Mouse (Mus musculus): ENCODE data around the gene Slc18a3. TPM values are rescaled to one million over a fixed set of nuclear protein-coding genes. Genes with fewer than 3 reads are reported as not detected.

The Slc18a3 gene
- not detected for total RNA-seq (2021)

DNA sequence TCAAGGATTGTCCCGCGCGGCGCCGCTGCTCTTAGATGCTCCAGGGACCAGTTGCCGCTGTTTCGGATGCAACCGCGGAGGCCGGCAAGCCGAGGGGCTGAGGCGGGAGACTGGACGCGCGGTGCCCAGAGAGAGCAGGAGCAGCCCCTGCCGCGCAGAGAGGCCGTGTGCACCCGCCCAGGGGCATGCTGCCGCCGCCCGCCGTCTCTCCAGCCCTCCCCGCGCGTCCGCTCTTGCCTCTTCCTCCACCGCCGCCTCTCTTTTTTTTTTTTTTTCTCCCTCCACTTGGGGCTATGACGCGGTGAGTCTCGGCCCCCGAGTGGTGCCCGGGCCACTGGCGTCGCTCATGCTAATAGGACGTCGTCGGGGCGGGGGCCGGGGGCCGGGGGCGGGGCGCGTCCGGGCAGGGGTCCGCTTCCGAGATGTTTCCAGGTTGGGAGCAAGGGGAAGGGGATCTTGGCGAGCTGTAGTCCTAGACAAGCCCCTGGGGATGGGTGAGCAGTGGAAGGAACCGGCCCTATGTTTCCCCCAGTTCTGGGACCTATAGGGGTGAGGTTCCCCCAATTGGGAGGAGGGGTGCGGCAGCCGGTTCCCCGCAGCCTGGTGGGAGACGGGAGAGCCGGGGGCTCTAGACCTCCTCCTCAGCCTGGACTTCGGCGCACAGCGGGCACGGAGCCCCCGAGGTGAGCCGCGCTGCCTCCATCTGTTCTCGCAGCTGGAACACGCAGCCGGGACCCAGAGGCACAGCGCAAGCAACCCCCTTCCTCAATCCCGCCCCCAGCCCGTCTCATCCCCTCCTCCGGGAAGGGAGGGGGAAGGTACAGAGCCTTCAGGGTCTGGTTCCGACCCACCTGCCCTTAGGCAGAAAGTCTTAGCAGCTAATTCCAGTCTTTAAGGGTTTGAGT lies at the start of gene Slc18a3:
Gene Slc18a3 (minus strand): TSS at position 250 of the 905 bp plus-strand sequence.
- intact Hi-C loops (cut with DNase I), result no loop called here
- DNase-seq, result no peak

DNA sequence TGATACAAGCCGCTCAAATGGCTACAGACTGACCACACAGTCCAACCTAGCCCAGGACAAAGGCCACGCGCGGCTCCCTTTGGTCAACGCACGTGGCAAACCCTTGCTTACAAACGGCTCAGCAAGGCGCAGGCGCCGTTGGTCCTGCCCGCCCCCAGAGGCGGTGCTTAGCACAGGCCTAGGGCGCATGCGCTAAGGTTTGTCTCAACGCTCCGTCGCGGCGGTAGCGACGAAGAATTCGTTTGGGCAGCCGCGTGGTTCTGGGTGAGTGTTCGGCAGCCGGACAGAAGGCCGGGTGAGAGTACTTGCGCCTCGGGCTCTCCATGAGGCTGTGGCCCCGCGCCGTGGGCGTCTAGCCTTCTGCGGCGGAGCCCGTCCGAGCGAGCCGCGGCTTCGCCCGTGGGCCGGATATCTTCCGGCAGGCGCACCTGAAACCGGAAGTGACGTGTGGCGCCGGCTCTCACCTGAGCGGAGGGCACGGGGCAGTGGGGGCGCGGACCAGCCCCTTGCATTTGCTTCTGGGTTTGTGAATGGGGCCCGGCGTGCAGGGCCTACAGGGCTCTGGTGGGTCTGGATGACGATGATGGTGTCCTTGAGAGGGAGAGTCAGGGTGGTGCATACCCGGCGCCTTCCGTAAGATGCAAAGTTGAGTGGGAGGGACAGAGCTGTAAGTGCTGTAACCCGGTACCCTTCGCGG lies 48.8 kb upstream of the Slc18a3 start, which contains the start of gene Ercc6:
Gene Ercc6 (plus strand): TSS at position 186 of the 697 bp plus-strand sequence.
- intact Hi-C loops (cut with DNase I), result no loop called here
- DNase-seq, result peak; percentile 95 to 96

DNA sequence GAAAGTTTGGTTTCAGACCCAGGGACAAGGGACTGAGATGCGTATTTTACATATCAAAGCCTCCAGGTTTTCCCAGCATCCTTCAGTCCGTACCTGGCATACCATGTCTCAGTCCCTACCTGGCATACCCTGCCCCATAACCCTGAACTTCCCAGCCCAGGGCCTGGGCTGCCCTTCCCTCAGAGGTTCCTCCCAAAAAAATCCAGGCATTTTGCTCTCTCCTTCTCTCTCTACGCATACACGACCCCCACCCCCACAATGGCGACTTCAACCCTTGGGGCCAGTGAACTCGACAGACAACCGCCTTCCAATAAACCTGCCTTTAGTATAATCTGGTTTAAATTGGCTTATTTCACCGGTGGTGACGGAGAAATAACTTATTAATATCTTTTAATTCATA lies 48.3 kb upstream of the Slc18a3 start:
- no peak for DNase-seq
- intact Hi-C loops (cut with DNase I), result no loop called here

DNA sequence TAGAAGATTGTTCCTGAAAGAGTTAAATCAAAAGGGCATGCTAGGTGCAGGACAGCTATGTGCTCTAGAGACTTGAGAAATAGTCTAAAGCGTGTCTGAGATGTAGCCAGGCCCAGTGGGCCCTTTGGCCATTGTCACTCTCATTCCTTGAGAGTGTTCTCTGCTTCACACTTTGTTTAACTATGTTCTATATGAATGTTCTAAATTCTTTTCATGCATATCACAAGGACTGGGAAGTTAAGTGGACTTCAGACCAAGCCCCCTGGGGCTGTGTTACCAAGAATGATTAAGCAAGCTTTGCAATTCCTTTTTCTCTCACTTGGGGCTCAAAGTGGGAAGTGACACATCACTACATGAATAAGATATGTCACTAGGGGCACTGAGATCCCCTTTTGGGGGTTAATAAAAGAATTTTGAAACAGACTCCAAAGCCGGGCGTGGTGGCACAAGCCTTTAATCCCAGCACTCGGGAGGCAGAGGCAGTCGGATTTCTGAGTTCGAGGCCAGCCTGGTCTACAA lies 44.9 kb upstream of the Slc18a3 start:
- intact Hi-C loops (cut with DNase I), result no loop called here
- no peak for DNase-seq

DNA sequence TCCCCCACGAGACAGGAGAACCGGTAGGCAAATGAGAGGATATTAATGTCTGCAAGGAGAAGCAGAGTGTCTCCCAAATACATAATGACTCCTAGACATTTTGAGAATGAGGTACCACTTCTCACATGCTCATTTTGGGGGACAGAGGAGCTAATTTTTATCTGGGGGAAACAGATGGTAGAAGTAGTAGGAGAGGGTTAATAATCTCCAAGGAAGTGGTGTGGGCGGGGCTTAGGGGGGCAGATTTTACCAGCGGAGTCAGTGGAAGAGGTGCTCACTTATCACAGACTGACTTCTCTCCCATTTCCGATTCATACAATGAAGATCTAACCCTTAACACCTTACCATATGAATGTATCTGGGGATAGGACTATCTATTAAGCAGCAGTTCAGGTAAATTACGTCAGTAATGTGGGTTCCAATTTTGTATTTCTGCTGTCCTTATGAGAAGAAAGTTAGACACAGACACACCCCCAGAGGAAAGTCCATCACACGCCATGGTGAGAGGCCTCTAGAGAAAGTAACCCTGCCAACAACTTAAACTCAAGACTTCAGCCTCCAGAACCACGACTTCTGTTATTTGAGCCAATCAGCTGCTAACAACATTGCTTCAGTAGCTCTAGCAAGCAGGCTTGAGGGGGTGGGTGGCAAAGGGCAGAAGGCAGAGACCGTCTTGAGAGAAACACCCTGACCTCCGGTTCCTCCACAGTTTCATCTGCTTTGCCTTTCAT lies 43.6 kb upstream of the Slc18a3 start:
- no peak for DNase-seq
- intact Hi-C loops (cut with DNase I), result no loop called here

DNA sequence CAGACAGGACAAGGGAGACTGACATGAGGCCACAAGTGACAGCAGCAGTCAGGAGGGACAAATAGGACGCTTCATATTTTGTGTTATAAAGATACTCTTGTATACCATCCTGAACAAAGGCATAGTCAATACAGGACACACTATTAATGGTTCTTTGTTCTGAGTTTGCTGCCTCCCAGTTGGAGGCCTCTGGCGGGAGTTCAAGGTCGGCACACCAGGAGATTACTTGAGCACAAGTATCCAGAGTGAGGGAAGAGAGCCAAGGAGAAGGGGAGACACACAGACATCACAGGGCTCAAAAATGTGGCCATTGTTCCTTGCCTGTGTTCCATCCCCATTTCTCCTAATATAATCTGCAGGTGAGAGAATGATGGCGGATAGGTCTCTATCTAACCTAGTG lies 42.6 kb upstream of the Slc18a3 start:
- intact Hi-C loops (cut with DNase I), result no loop called here
- no peak for DNase-seq

DNA sequence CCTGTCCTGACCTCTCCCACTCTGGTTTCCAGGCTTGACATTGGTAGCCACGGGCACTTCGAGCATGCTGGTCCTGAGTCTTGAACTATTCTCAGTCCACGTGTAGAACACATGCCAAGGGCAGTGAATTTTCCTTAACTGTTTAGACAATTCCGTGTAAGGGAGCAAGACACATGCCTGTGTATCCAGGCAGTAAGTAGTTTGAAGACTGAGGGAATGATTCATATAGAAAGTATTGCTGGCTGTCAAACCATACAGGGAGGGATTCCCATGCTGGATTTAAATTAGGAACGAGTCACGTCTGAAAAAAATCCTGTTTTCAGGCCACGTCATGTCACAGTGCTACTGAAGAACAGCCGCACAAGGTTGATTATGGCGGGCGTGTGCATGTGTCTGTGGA lies 41.7 kb upstream of the Slc18a3 start:
- no peak for DNase-seq
- intact Hi-C loops (cut with DNase I), result no loop called here

DNA sequence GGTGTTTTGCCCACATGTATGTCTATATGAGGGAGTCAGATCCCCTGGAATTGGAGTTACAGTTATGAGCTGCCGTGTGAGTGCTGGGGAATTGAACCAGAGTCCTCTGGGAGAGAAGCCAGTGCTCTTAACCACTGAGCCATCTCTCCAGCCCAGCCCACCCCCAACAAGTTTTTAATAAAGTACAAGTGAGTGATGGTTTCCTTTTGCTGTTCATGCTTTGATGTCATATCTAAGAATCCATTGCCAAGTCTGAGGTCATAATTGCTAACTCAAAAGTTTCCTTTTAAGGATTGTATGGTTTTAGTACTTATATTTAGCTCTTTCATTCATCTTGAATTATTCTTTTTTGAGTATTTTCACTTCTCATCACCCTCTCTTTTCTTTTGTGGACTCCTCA lies 39.2 kb upstream of the Slc18a3 start:
- DNase-seq, result no peak
- intact Hi-C loops (cut with DNase I), result no loop called here

DNA sequence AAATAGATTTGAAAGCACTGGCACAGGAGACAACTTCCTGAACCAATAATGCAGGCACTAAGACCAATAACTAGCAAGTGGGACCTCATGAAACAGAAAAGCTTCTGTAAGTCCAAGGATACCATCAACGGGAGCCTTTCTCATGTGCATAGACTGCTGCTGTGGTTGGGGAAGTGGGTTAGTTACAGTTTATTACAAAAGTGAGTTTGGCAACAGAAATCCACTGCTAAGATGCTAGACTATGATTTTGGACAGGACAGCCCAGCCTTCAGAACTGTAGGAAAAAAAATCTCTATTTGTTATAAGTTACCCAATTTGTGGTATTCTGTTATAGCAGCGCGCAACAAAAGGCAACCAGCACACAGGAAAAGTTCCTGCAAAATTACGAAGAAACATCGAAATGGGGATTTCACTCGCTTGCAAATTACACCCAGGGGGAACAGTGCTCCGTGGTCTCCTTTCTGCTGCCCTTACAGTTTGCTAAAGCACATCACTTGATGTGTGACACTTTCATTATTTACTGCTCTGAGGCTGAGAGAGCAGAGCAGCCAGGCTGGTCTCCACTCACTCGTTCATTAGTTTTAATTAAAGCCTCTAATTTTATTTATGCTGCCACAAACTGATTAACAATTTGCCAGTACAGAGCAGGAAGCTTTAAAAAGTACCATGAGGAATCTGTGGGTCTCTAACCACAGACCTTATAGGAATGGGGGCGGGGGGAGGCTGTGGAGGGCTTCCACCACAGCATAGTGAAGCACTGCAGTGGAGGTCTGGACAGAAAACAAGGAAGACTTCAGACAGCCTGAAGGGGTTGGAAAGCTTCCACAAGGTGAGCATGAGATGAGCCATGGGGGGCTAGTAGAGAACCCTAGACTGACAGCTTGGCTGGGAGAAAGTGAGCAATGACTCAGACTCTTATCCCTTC lies 38.4 kb upstream of the Slc18a3 start:
- intact Hi-C loops (cut with DNase I), result no loop called here

DNA sequence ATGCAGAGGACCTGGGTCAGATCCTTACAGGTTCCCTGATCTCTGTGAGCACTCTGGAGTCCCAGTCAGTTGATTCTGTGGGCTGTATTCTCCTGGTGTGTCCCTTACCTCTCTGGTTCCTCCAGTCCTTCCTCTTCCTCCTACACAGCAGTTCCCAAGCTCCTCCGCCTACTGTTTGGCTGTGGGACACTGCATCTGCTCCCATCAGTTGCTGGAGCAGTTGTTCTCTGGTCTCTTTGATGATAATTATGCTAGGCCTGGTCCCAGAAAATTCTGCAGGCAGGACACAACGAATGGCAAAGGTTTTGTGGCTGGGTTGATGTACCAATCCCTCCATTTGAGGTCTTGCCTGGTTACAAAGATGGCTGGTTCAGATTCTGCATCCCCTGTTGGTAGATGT lies 36.7 kb upstream of the Slc18a3 start:
- intact Hi-C loops (cut with DNase I), result no loop called here
- no peak for DNase-seq

More for the DNA sequence above, 38.4 kb upstream of the Slc18a3 start:
- no peak for DNase-seq

DNA sequence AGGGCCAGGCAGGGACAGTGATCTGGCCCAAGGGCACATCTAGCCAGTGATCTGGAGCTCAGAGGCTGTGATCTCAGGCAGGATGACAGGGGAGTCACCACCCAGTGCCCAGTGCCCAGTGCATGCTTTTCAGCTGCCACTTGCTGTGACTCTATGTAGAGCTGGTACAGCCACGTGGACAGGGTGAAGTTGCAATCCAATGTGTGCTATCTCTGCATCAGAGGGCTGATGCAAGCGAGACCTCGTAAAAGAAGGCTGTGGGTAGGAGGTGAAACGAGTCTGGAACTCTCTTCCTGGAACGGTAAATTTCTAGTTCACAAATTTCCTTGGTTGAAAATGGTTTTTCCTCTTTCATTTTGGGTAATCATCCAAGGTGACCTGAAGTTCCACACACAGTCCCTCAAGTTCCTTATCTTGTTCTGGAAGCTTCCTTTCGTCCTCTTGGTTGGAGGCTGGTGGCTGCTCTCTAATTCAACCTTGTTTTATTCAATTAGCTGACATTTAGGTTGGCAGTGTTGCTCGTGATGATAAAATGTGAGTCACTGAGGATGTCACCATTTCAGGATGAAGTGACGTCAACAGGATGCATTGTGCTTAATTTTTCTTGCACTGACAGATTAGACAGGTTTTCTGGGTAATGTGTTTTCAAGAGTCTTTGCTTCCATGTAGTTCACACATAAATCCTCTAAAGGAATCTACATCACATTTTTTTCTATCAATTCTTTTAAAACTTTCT lies 31.6 kb upstream of the Slc18a3 start:
- intact Hi-C loops (cut with DNase I), result loop anchor here (10.0 kb wide), 1 partner anchor 61 kb away; no protein-coding TSS in a partner anchor
- DNase-seq, result no peak

DNA sequence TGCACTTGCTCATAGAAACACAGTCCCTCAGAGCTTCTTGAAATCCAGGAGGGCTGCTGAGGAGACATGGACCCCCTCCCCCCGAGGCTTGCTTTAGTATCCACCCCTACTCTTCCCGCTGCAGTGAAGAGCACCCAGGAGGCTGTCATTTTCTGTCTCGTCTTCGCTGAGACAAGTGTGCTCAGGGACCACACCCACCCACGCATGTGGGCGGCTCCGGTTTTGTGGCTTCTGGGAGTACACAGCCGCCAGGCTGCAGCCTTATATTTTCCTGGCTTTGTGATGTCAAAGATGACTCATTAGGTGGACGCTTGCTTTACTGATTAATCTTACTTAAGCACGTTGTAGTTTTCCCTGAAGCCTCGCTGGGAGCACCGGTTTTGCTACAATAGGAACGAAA lies 27.9 kb upstream of the Slc18a3 start:
- DNase-seq, result no peak
- intact Hi-C loops (cut with DNase I), result loop anchor here (10.0 kb wide), 1 partner anchor 58 kb away; no protein-coding TSS in a partner anchor

DNA sequence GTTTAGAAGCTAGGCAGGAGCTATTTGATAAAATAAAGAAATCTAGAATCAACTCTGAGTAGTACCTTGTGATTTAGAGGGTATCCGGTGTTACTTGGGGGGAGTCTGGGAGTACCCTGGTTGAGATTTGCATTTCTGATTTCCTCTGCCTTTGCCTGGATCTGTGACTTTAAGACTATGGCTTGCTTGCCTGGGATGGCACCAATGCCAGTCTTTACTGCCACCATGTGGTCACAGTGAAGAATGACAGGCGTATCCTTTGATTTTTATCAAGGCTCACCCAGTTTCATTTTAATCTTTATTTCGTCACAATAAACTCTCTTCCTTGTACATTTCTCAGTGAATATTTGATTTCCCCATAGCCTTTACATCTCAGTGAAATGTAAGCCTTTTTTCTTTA lies 17.4 kb upstream of the Slc18a3 start:
- intact Hi-C loops (cut with DNase I), result loop anchor here (1.0 kb wide), 1 partner anchor 253 kb away; no protein-coding TSS in a partner anchor

DNA sequence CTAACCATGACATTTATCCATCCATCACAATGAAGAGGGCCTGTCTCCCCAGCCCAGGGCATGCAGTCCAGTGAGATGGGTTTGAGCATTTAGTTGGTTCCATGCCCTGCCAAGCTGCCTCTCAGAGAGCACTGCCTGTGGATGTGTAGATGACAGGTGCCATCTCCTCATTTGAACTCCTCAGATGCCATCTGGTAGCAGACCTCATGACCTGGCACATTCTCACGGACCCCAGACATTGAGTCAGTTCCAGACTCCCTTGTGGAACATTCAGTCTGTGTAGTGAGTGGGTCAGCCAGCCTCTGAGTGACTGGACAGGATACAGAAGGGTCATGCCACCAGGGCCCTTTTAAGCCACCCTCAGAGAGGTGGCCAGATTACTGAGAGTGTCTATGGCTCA lies 12.9 kb upstream of the Slc18a3 start:
- intact Hi-C loops (cut with DNase I), result no loop called here
- no peak for DNase-seq

More for the DNA sequence above, 17.4 kb upstream of the Slc18a3 start:
- DNase-seq, result peak in 1 of 2 experiments; percentile 44

DNA sequence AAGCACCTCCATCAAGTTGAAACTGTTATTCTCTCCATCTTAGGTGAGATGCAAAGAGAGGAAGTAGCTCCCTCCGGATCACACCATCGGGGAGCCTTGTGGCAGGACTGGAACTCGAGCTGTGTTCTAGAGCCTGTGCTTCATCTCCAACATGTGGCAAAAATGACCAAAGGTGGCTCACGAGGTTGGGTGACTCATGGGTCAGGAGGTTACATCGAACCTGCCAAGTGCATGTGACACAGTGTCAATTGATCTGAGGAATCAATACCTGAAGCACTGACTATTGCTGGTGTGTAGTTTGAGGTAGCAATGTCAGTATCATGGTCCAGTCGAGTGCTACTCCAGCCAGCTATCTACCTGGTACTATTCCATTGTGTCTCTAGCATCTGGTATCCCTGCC lies 11.9 kb upstream of the Slc18a3 start:
- DNase-seq, result no peak
- intact Hi-C loops (cut with DNase I), result no loop called here

DNA sequence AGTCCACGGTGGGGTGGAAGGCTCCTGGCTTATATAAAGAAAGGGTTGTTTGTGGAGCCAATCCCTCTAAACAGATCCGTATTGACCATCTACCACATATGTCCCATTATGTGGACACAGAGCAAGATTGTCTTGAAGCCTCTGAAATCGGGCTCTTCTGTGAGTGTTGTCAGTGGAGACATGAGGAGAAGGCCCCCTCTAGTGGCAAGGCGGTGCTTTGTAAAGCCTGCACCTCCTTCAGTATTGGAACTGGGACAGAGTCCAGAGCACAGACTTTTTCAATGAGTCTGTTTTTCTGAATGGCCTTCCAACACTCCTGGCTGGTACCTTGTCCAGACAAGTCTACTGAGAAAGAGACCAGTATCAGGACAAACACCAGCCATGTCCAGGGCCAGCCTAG lies 8.3 kb upstream of the Slc18a3 start:
- intact Hi-C loops (cut with DNase I), result loop anchor here (2.0 to 5.0 kb wide), 2 partner anchors 161 to 244 kb away; no protein-coding TSS in a partner anchor
- peak; percentile 49 to 71 for DNase-seq

DNA sequence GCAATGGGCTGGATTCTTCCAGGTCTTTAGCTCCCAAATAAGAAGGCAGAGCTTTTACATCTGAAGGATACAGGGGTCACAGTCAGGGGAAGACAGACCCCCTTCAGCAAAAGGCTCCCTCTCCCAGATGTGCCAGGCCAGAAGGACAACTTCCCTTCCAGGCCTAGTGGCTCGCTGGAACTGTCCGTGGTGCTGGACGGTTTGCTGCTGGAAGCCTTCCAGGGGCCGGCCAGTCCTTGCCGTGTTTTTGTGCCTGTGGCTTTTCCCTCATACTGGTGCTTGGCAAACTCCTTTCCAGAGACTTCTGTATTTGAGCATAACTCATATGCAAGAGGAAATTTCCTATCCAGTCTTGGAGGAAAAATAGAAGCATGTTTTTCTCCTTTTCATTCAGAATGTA lies 3.0 kb upstream of the Slc18a3 start:
- intact Hi-C loops (cut with DNase I), result no loop called here
- peak; percentile 67 to 81 for DNase-seq

DNA sequence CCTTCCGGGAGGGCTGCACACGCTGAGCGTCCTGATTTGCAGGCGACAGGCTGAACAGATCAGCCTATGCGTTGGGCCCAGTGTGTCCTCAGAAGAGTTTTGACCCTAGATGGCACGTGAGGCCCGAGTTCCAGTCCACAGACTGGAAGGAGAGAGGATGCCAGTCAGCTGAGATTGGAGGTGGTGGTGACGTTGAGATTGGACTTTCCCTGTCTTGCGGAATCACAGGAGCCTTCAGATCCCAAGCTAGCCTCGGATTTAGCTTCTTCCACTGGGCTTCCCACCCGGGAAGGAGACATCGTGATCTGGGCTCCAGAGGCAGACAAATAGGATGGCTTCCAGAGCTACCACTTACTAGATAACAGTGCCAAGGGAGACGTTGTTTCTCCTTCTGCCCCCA lies 1.2 kb upstream of the Slc18a3 start, which contains the start of gene Chat:
Gene Chat (minus strand): TSS at position 101 of the 400 bp plus-strand sequence.
- no peak for DNase-seq
- intact Hi-C loops (cut with DNase I), result no loop called here

DNA sequence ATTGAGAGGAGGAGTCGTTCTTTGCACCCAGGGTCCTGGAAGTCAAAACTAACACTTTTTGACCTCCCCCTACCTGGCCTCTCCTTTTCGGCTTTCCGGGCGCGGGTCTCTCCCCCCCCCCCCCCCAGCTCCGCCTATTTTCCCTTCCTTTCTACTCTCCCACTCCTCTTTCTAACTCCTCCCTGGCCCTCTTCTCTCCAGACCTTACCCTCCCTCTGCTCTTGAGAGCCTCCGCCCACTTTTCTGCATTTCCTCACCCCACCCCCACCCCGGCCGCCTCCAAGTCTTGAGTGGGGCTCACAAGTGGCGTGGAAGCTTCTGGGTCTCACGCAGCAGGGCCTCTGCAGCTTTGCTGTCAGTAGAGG lies 838 bp upstream of the Slc18a3 start:
- intact Hi-C loops (cut with DNase I), result no loop called here
- DNase-seq, result no peak

All from heart, postnatal 10 days (tissue).